9 mouse cellular contexts compared by ENCODE assay signal in genomic region chr12:105862607-105863006, GRCm38 (mm10).
DNase-seq lines count a peak whose midpoint lies in the region.
"Had no signal": no experiment of that assay in that cellular context is flagged by ENCODE, and none has a peak within 500 bp of the region (broad histone marks: within the 10 kb centered on the region; RNA-seq: fewer than 3 reads in every experiment).

No protein-coding gene starts in this region.

- DNase-seq in kidney, postnatal 14 days: peak; percentile 48
- DNase-seq in kidney, adult 11 months: no peak
- DNase-seq in brain, adult 2 months (ENCODE audit: low read depth, low spot score): peak; percentile 42
- peak; percentile 27 for DNase-seq in cerebellum, adult 8-10 months
- peak; percentile 68 for DNase-seq in forelimb bud, embryonic 11.5 days (ENCODE audit: low read depth, low spot score)
- DNase-seq in right cerebral cortex, postnatal 4 days: no peak
- DNase-seq in adrenal gland, postnatal 14 days: no peak
- DNase-seq in kidney, adult 18-20 months: no peak
- DNase-seq: adrenal gland, postnatal 25 days had no signal

Comparison
In these comparisons a context has a peak if more than half of its experiments do, and no peak if none do; other contexts are left out.
1. DNase-seq: peak in kidney, postnatal 14 days (single experiment), brain, adult 2 months (single experiment), cerebellum, adult 8-10 months (single experiment) and forelimb bud, embryonic 11.5 days (single experiment); none in kidney, adult 11 months (single experiment), right cerebral cortex, postnatal 4 days (single experiment), adrenal gland, postnatal 14 days (single experiment) and kidney, adult 18-20 months (single experiment).